Mouse (Mus musculus) duodenum, adult 2 months (tissue): ENCODE measurements around the gene Gm20834. TPM values are rescaled to one million over a fixed set of nuclear protein-coding genes. Genes with fewer than 3 reads are reported as not detected.

Source experiments
- polyA plus RNA-seq: library from polyadenylated mRNA; depleted of rRNA; stranded (reverse); fragments of >200 nt; gene quantifications from 2 replicates; pipeline ENCODE4 v1.2.3, GENCODE M21; 2012; ENCODE audit warnings: low replicate concordance; rRNA removed

Gm20834 gene
- not detected in 2 replicates for polyA plus RNA-seq

GRCm38 (mm10) chrY:10324489-10324888 lies at the start of gene Gm20834:
Gm20834 (minus strand) TSS chrY:10324589.

Other genes with a start within 250 kb of the Gm20834 start
- gene Gm21310, start 177.4 kb downstream of the Gm20834 start, polyA plus RNA-seq: not detected in 2 replicates
- not detected in 2 replicates for gene Gm28510, start 88.1 kb upstream of the Gm20834 start, polyA plus RNA-seq
- gene Gm20737, start 211.5 kb upstream of the Gm20834 start, polyA plus RNA-seq: not detected in 2 replicates
- not detected in 2 replicates for gene Gm21775, start 228.9 kb upstream of the Gm20834 start, polyA plus RNA-seq